Mouse (Mus musculus): Measurements from ENCODE around the gene Retreg3. TPM values are rescaled to one million over a fixed set of nuclear protein-coding genes. Genes with fewer than 3 reads are reported as not detected.
"Not testable (repeated sequence)": the region's sequence is repeated elsewhere in the genome, so short reads cannot be mapped to it uniquely, and the experiment has no call there.

The Retreg3 gene
- polyA plus RNA-seq, 2 experiments: 5.3 to 20.4 TPM

GRCm38 (mm10) chr11:101162301-101162700 lies 42.6 kb upstream of the Retreg3 start:
- Histone ChIP-seq H3K4me1 (replicated peaks; ENCODE audit: control insufficient read depth in 2 of 2, insufficient read depth in 2 of 2, low read length in 1 of 2) (no peaks in the 10 kb centered on the region), H3K4me3 (ENCODE audit: insufficient read depth in 1 of 2, low read depth in 2 of 2, low read length in 2 of 2) (no peak overlapping the region), H3K4me2 (ENCODE audit: low read depth) (no peak overlapping the region), H3K27ac (no peak overlapping the region), H3K27me3 (ENCODE audit: control insufficient read depth, insufficient read depth, low read length) (peaks cover 67% of the 10 kb centered on the region), H3K9ac (replicated peaks) (no peak overlapping the region), H3K9me3 (ENCODE audit: control insufficient read depth, low read length) (no peaks in the 10 kb centered on the region), H3K36me3 (replicated peaks; ENCODE audit: control insufficient read depth, insufficient read depth, low read depth) (no peaks in the 10 kb centered on the region)
- 44% methylated on average over 5 of the region's 5 CpGs for WGBS (ENCODE audit: insufficient replicate concordance)
- TF ChIP-seq EP300 (IDR thresholded peaks at IDR 0.05; ENCODE audit: low read depth): no peak
- no peak for TF ChIP-seq CTCF (IDR thresholded peaks at IDR 0.05; ENCODE audit: low read depth)
- ATAC-seq (ENCODE audit: insufficient read depth): no peak
- DNase-seq (ENCODE audit: low read depth in 3 of 3, low spot score in 3 of 3): no peak

GRCm38 (mm10) chr11:101161551-101161950 lies 41.9 kb upstream of the Retreg3 start:
- TF ChIP-seq EP300 (IDR thresholded peaks at IDR 0.05; ENCODE audit: low read depth) (no peak), CTCF (IDR thresholded peaks at IDR 0.05; ENCODE audit: low read depth) (no peak)

GRCm38 (mm10) chr11:101160981-101161505 lies 41.4 kb upstream of the Retreg3 start:
- 60% methylated on average over 6 of the region's 8 CpGs for WGBS (ENCODE audit: insufficient replicate concordance)
- H3K9ac ChIP-seq (replicated peaks); H3K4me1 ChIP-seq (replicated peaks; ENCODE audit: control insufficient read depth in 2 of 2, insufficient read depth in 2 of 2, low read length in 1 of 2); H3K4me2 ChIP-seq (ENCODE audit: low read depth); H3K4me3 ChIP-seq (ENCODE audit: insufficient read depth in 1 of 2, low read depth in 2 of 2, low read length in 2 of 2); H3K36me3 ChIP-seq (replicated peaks; ENCODE audit: control insufficient read depth, insufficient read depth, low read depth); DNase-seq (ENCODE audit: low read depth in 3 of 3, low spot score in 3 of 3); ATAC-seq (ENCODE audit: insufficient read depth); H3K9me3 ChIP-seq (ENCODE audit: control insufficient read depth, low read length); H3K27ac ChIP-seq: not testable (repeated sequence)
- peaks cover 64% of the 10 kb centered on the region for H3K27me3 ChIP-seq (ENCODE audit: control insufficient read depth, insufficient read depth, low read length)

More at GRCm38 (mm10) chr11:101161551-101161950, 41.9 kb upstream of the Retreg3 start:
- Histone ChIP-seq H3K4me2 (ENCODE audit: low read depth) (no peak overlapping the region), H3K9me3 (ENCODE audit: control insufficient read depth, low read length) (no peaks in the 10 kb centered on the region), H3K27ac (no peak overlapping the region), H3K4me3 (ENCODE audit: insufficient read depth in 1 of 2, low read depth in 2 of 2, low read length in 2 of 2) (no peak overlapping the region), H3K9ac (replicated peaks) (no peak overlapping the region), H3K27me3 (ENCODE audit: control insufficient read depth, insufficient read depth, low read length) (peaks cover 64% of the 10 kb centered on the region), H3K36me3 (replicated peaks; ENCODE audit: control insufficient read depth, insufficient read depth, low read depth) (no peaks in the 10 kb centered on the region), H3K4me1 (replicated peaks; ENCODE audit: control insufficient read depth in 2 of 2, insufficient read depth in 2 of 2, low read length in 1 of 2) (no peaks in the 10 kb centered on the region)
- DNase-seq (ENCODE audit: low read depth in 3 of 3, low spot score in 3 of 3): no peak
- 67% methylated on average over 15 of the region's 15 CpGs for WGBS (ENCODE audit: insufficient replicate concordance)
- no peak for ATAC-seq (ENCODE audit: insufficient read depth)

GRCm38 (mm10) chr11:101160151-101160550 lies 40.5 kb upstream of the Retreg3 start:
- ATAC-seq (ENCODE audit: insufficient read depth); H3K4me3 ChIP-seq (ENCODE audit: insufficient read depth in 1 of 2, low read depth in 2 of 2, low read length in 2 of 2); H3K27ac ChIP-seq; DNase-seq (ENCODE audit: low read depth in 3 of 3, low spot score in 3 of 3); H3K36me3 ChIP-seq (replicated peaks; ENCODE audit: control insufficient read depth, insufficient read depth, low read depth); H3K9ac ChIP-seq (replicated peaks); H3K4me2 ChIP-seq (ENCODE audit: low read depth); H3K9me3 ChIP-seq (ENCODE audit: control insufficient read depth, low read length); H3K4me1 ChIP-seq (replicated peaks; ENCODE audit: control insufficient read depth in 2 of 2, insufficient read depth in 2 of 2, low read length in 1 of 2): not testable (repeated sequence)
- WGBS (ENCODE audit: insufficient replicate concordance): 52% methylated on average over 8 of the region's 10 CpGs
- H3K27me3 ChIP-seq (ENCODE audit: control insufficient read depth, insufficient read depth, low read length): peaks cover 64% of the 10 kb centered on the region

GRCm38 (mm10) chr11:101155728-101156371 lies 36.2 kb upstream of the Retreg3 start, which contains the start of gene Tubg2:
Gene Tubg2, plus strand, starts transcription at chr11:101155907.
- H3K9ac ChIP-seq (replicated peaks): no peak within 1 kb of the TSS
- H3K4me2 ChIP-seq (ENCODE audit: low read depth): peak within 1 kb of the TSS; percentile 47
- H3K9me3 ChIP-seq (ENCODE audit: control insufficient read depth, low read length): no peaks in the 10 kb centered on the region
- peak within 1 kb of the TSS; percentile 26 to 30; a peak in 3 of 4 replicates for H3K4me3 ChIP-seq (ENCODE audit: insufficient read depth in 1 of 2, low read depth in 2 of 2, low read length in 2 of 2)
- H3K36me3 ChIP-seq (replicated peaks; ENCODE audit: control insufficient read depth, insufficient read depth, low read depth): no peaks in the 10 kb centered on the region
- WGBS (ENCODE audit: insufficient replicate concordance): 5% methylated on average over 36 of the region's 36 CpGs
- DNase-seq (ENCODE audit: low read depth in 3 of 3, low spot score in 3 of 3) (no peak), ATAC-seq (ENCODE audit: insufficient read depth) (no peak)
- TF ChIP-seq EP300 (IDR thresholded peaks at IDR 0.05; ENCODE audit: low read depth) (no peak), CTCF (IDR thresholded peaks at IDR 0.05; ENCODE audit: low read depth) (no peak)
- H3K27ac ChIP-seq: no peak within 1 kb of the TSS
- peaks cover 36% of the 10 kb centered on the region for H3K27me3 ChIP-seq (ENCODE audit: control insufficient read depth, insufficient read depth, low read length)
- peaks cover 0 to 2% of the 10 kb centered on the region in 2 experiments; a peak in 1 of 4 replicates for H3K4me1 ChIP-seq (replicated peaks; ENCODE audit: control insufficient read depth in 2 of 2, insufficient read depth in 2 of 2, low read length in 1 of 2)

All from liver, embryonic 14.5 days (tissue).